Mouse (Mus musculus) small intestine, adult 2 months (tissue): ENCODE measurements around the gene Cdhr3. TPM values are rescaled to one million over a fixed set of nuclear protein-coding genes. Genes with fewer than 3 reads are reported as not detected.

Source experiments
- H3K27ac ChIP-seq: fragments of 200-500 bp; 2 replicates; pipeline ENCODE4 v1.5.1; 2012; ENCODE audit warnings: low read depth, low read length, control low read depth, inconsistent platforms; ENCODE audit not compliant: insufficient read depth
- H3K27me3 ChIP-seq: fragments of 200-500 bp; 2 replicates; pipeline ENCODE4 v1.6.1; 2012; ENCODE audit warnings: mild to moderate bottlenecking, moderate library complexity, low read length, inconsistent platforms; ENCODE audit not compliant: control insufficient read depth, insufficient read depth
- H3K36me3 ChIP-seq: fragments of 200-500 bp; 2 replicates; pipeline ENCODE4 v1.6.1; 2012; ENCODE audit warnings: mild to moderate bottlenecking, low read length, control low read depth, inconsistent platforms; ENCODE audit not compliant: control insufficient read depth, insufficient read depth
- H3K4me1 ChIP-seq: fragments of 200-500 bp; 2 replicates; pipeline ENCODE4 v1.6.1; 2012; ENCODE audit warnings: low read length, inconsistent platforms, mixed read lengths; ENCODE audit not compliant: control insufficient read depth, insufficient read depth, insufficient read length
- H3K4me3 ChIP-seq: fragments of 200-500 bp; 2 replicates; pipeline ENCODE4 v1.5.1; 2012; ENCODE audit warnings: low read depth, mild to moderate bottlenecking, control low read depth, inconsistent platforms, low read length, moderate library complexity
- CTCF ChIP-seq: fragments of 200-500 bp; IDR thresholded peaks from 2 replicates; pipeline ENCODE4 v1.5.1; 2012; ENCODE audit warnings: low read depth, mild to moderate bottlenecking, control low read depth, inconsistent platforms, low read length, moderate library complexity, mixed read lengths; ENCODE audit not compliant: insufficient replicate concordance, insufficient read length; ENCODE audit errors: extremely low read depth
- POLR2A ChIP-seq: fragments of 200-500 bp; IDR thresholded peaks from 2 replicates; pipeline ENCODE4 v1.6.1; 2012; ENCODE audit warnings: low read depth, mild to moderate bottlenecking, control low read depth, inconsistent platforms, low read length, moderate library complexity
- WGBS: fragments of 180-500 bp; shearing (Covaris S2); methylation state at CpG from one replicate; pipeline ENCODE4 v1.1.7; 2018; 5-methylcytosine and 5-hydroxymethylcytosine counted together
- polyA plus RNA-seq: library from polyadenylated mRNA; depleted of rRNA; stranded (reverse); fragments of >200 nt; gene quantifications from 2 replicates; pipeline ENCODE4 v1.2.3, GENCODE M21; 2012

Cdhr3 gene
- polyA plus RNA-seq, 1 experiment = not detected

DNA sequence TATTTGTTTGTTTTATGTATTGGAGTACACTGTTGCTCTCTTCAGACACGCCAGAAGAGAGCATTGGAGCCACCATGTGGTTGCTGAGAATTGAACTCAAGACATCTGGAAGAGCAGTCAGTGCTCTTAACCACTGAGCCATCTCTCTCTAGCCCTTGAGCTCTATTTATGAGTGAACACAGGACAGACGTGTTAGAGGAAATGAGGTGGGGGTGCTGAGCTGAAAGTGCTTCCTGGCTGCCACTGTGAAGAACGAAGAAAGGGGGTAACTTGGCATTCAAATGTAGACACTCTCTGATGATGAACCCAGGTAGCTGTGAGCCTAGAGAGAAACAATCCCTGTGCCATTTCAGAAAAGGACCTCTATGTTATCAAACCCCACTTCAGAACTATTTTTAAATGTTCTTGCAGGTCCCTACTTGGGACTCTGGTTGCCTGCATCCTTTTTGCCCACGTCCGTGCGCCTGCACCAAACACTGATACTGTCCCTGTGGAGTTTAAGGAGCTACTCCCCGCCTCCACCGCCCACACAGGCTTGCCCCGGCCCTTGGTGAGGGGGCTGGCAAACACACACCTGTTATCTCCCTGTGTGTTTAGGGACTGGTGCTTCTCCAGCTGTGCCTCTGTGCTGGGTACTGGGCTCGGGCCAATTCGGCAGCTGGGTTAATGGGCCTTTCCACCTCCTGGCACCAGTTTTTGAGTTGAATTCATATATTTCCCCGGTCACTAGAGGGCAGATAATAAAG lies 58.2 kb downstream of the Cdhr3 start:
- Histone ChIP-seq H3K27me3 (no peaks in the 10 kb centered on the region), H3K4me3 (no peak overlapping the region), H3K36me3 (no peaks in the 10 kb centered on the region), H3K4me1 (peaks cover 2% of the 10 kb centered on the region), H3K27ac (no peak overlapping the region)
- no peak for TF ChIP-seq CTCF
- WGBS = 37% methylated on average over 12 of the region's 12 CpGs

DNA sequence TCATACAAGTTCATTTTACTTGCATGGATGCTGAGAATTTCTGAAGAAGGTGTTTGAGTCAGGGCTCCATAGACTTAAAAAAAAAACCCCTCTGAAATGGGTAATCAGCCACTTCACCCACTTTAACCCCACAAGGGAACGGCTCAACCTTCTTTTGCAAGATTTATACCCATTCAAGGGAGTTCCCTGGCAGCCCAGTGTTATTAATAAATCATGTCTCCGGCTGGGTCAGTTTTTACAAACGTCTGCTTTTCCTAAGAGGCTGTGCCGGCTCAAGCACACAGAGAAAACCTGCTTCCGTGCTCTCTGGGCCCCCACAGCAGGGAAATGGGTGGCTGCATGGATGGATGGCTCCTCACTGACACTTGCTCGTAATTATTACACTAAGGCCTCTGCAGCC lies 59.5 kb downstream of the Cdhr3 start:
- Histone ChIP-seq H3K27ac (no peak overlapping the region), H3K4me1 (peaks cover 2% of the 10 kb centered on the region), H3K27me3 (no peaks in the 10 kb centered on the region), H3K36me3 (no peaks in the 10 kb centered on the region), H3K4me3 (no peak overlapping the region)
- WGBS = 66% methylated on average over 6 of the region's 6 CpGs
- no peak for TF ChIP-seq POLR2A
- TF ChIP-seq CTCF = no peak

DNA sequence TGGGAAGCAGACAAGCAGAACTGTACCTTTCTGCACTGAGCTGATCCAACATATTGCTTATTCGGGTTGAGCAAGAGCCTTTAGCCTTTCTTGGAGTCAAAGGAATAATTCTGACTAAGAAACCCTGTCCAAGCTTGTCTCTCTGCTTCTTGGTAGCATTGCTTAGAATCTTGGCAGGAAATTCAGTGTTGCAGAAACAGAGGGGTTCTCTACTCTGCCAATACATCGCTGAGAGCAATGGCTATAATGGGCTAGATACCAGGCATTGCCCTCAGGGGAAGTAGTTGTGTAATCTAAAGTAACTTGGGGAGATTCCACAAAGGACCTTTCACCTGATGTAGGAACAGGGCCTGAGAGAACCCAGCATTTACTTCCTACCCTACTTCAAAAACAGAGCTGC lies 62.1 kb downstream of the Cdhr3 start:
- WGBS = 79% methylated on average over 2 of the region's 2 CpGs
- TF ChIP-seq CTCF (no peak), POLR2A (no peak)
- H3K27me3 ChIP-seq = no peaks in the 10 kb centered on the region
- no peak overlapping the region for H3K27ac ChIP-seq
- no peak overlapping the region for H3K4me3 ChIP-seq
- no peaks in the 10 kb centered on the region; the same call in 1 of the 2 replicates for H3K4me1 ChIP-seq
- no peaks in the 10 kb centered on the region for H3K36me3 ChIP-seq

DNA sequence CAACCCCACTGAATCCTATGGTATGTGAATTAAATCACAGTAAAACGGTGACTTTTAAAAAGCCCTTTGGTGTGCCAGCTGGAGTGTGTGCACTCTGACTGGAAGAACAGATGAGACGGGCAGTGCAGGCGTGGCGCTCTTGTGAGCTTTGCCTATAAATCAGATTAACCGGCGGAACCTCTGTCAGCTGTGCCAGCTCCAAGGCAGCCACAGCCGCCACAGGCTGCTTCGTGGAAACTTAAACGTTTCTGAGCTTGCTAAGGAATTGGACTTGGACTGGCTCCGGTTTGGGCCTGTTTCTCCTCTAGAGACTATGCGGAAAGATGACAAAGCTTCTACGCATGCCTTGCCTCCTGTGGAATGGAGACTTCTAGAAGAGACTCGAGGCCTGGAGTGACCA lies 62.6 kb downstream of the Cdhr3 start:
- WGBS = 68% methylated on average over 13 of the region's 13 CpGs
- no peak overlapping the region for H3K4me3 ChIP-seq
- TF ChIP-seq CTCF = no peak
- H3K4me1 ChIP-seq = no peaks in the 10 kb centered on the region; the same call in 1 of the 2 replicates
- H3K27me3 ChIP-seq = no peaks in the 10 kb centered on the region
- no peaks in the 10 kb centered on the region for H3K36me3 ChIP-seq
- no peak overlapping the region for H3K27ac ChIP-seq

DNA sequence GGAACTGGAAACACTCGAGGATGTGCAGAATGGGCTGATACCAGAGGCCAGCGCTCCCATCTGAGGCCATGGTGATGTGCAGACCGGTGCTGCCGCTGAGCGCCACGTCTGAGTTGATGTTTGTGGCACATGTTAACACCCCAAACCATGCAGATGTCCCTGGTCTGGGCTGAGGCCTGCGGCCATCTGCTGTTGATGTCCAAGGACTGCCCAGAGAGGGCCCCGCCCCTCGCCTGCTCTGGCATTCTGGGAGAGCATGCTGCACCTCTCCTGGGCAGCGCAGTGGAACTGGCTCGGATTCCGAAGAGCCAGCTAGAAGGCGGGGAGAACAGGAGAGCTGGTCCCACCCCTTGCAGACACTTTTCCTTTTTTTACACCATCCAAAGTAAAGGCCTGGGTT lies 64.0 kb downstream of the Cdhr3 start:
- Histone ChIP-seq H3K4me3 (no peak overlapping the region), H3K27ac (no peak overlapping the region), H3K27me3 (no peaks in the 10 kb centered on the region), H3K36me3 (no peaks in the 10 kb centered on the region), H3K4me1 (no peaks in the 10 kb centered on the region)
- 74% methylated on average over 13 of the region's 13 CpGs for WGBS
- TF ChIP-seq CTCF = no peak
- no peak for TF ChIP-seq POLR2A

DNA sequence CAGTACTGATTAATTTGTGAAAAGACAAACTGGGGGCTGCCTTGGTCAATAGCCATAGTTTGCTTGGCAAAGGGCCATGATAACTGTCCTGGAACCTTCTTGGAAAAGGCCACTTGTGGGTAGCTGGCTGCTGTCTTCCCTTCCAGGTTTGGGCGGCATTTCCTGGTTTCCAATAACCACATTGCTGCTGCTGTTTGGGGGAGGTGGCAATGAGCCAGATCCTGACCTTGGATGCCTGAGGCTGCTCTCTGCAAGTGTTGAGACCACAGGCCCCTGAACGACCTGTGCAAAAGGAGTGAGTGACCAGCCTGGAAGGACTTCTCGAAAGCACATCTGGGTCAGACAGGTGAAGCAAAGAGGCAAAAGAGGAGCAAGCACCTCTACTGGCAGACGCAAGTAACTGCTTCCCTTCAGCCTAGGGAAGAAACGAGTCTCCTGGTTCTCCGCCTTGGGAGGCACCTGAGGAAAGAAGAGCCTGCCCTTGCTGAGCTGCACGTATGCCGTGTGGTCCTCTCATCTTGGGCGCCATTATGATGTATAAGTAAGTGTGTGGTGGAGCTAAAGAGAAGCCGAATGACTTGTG lies 64.5 kb downstream of the Cdhr3 start:
- 56% methylated on average over 10 of the region's 10 CpGs for WGBS
- H3K4me3 ChIP-seq = no peak overlapping the region

DNA sequence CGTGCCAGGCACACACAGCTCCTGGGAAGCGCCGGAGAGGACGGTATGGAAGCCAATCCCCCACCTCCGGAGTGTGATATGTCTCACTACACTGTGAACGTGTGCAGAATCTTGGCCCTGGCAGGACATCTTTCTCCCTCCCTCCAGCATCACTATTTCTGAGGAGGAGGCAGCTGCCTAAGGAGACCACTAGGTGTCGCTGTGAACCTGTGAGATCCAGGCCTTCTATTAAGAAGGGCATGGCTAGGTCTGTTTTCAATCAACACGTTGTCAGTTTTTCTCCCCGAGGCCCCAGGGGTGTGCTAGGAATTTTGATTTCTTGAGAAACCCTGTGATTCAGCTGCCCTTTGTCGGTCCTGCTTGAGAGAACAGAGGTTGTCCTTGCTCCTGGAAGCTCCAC lies 65.6 kb downstream of the Cdhr3 start:
- Histone ChIP-seq H3K4me1 (no peaks in the 10 kb centered on the region), H3K4me3 (no peak overlapping the region), H3K27ac (no peak overlapping the region), H3K36me3 (no peaks in the 10 kb centered on the region), H3K27me3 (no peaks in the 10 kb centered on the region)
- WGBS = 3% methylated on average over 10 of the region's 10 CpGs
- peak; percentile 84; the same call in 1 of the 2 replicates for TF ChIP-seq CTCF
- no peak for TF ChIP-seq POLR2A

More for the DNA sequence above, 64.5 kb downstream of the Cdhr3 start:
- H3K27me3 ChIP-seq = no peaks in the 10 kb centered on the region
- TF ChIP-seq CTCF (peak; percentile 25; the same call in 1 of the 2 replicates), POLR2A (no peak)
- H3K27ac ChIP-seq = no peak overlapping the region
- no peaks in the 10 kb centered on the region for H3K36me3 ChIP-seq
- H3K4me1 ChIP-seq = no peaks in the 10 kb centered on the region

DNA sequence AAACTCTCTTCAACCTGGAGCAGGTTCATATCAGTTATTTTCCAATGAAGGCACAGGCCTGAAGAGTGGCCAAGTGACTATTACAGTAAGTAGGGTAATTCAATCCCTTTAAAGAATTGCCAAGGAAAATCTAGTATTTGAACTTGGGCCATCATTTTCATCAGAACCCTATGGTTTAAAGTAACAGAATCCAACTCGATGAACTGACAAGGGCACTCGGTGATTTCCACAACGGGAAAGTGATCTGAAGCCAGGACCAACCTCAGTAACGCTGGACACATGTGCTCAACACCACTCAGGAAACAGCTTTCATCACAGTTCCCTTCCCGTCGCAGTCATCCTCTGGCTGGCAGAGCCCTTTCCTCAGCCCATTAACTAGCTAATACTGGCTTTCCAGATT lies 68.2 kb downstream of the Cdhr3 start:
- H3K27ac ChIP-seq = no peak overlapping the region
- no peaks in the 10 kb centered on the region for H3K4me1 ChIP-seq
- WGBS = 79% methylated on average over 6 of the region's 6 CpGs
- H3K4me3 ChIP-seq = no peak overlapping the region
- TF ChIP-seq CTCF = no peak
- no peak for TF ChIP-seq POLR2A
- H3K36me3 ChIP-seq = no peaks in the 10 kb centered on the region
- H3K27me3 ChIP-seq = no peaks in the 10 kb centered on the region
